Mouse (Mus musculus) liver, embryonic 12.5 days (tissue): ENCODE results near the gene Olfr877. TPM values are rescaled to one million over a fixed set of nuclear protein-coding genes. Genes with fewer than 3 reads are reported as not detected.

Source experiments
- ATAC-seq: fragments of 200-750 bp; cut with Nextera tagmentation; 2 replicates; pipeline ENCODE4 v1.8.0; 2017; ENCODE audit warnings: moderate number of reproducible peaks, mild to moderate bottlenecking, moderate library complexity
- H3K27ac ChIP-seq: fragments of 300-500 bp; sonication (generic); 2 replicates; pipeline ENCODE4 v1.5.1; 2016; ENCODE audit warnings: mild to moderate bottlenecking
- H3K27me3 ChIP-seq: fragments of 300-500 bp; sonication (generic); replicated peaks from 2 replicates; pipeline ENCODE4 v1.6.1; 2016; ENCODE audit warnings: mild to moderate bottlenecking, moderate library complexity
- H3K36me3 ChIP-seq: fragments of 300-500 bp; sonication (generic); 2 replicates; pipeline ENCODE4 v1.6.1; 2016; ENCODE audit warnings: mild to moderate bottlenecking, moderate library complexity
- H3K4me1 ChIP-seq: fragments of 300-500 bp; sonication (generic); 2 replicates; pipeline ENCODE4 v1.6.1; 2016
- H3K4me2 ChIP-seq: fragments of 300-500 bp; sonication (generic); 2 replicates; pipeline ENCODE4 v1.6.1; 2016; ENCODE audit warnings: mild to moderate bottlenecking, moderate library complexity
- H3K4me3 ChIP-seq: fragments of 300-500 bp; sonication (generic); 2 replicates; pipeline ENCODE4 v1.5.1; 2016; ENCODE audit warnings: mild to moderate bottlenecking, moderate library complexity
- H3K9ac ChIP-seq: fragments of 300-500 bp; sonication (generic); 2 replicates; pipeline ENCODE4 v1.6.1; 2016; ENCODE audit warnings: mild to moderate bottlenecking, moderate library complexity
- H3K9me3 ChIP-seq: fragments of 300-500 bp; sonication (generic); replicated peaks from 2 replicates; pipeline ENCODE4 v1.6.1; 2016; ENCODE audit warnings: mild to moderate bottlenecking, moderate library complexity
- WGBS: fragments of 180-500 bp; shearing (Covaris S2); methylation state at CpG from one replicate; pipeline ENCODE4 v1.1.7; 2016; ENCODE audit not compliant: insufficient replicate concordance; 5-methylcytosine and 5-hydroxymethylcytosine counted together
- polyA plus RNA-seq: library from polyadenylated mRNA; unstranded; fragments of >200 nt; fragmentation: Nextera tagmentation; extraction: Ambion mirVana; gene quantifications from 2 replicates; pipeline ENCODE4 v1.2.1, GENCODE M21; 2016

Gene Olfr877
- polyA plus RNA-seq, 1 experiment from 2014 or later, result not detected

DNA sequence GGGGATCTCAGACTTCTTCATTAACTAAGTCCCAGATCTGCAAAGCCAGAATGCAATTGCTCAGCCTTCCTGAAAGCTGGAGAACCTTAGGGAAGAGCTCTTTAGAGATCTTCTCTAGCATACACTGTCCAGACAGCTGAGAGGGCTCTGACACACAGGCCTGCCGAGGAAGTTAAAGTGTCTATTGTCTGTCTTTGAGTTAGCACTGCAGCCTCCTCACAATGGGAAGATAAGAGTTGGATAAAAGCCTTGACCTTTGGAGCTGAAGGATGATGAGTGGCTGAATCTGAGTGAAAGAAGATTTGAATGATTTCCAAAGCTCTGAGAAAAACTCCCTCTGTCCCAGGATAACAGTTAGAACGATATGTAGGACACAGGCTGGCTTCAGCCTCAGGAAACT is 42.6 kb downstream of the Olfr877 start, which contains the start of gene Olfr145:
TSS of gene Olfr145 (plus strand) at position 64 of the 400 bp plus-strand sequence.
- Histone ChIP-seq H3K27ac (no peak within 1 kb of the TSS), H3K36me3 (no peaks in the 10 kb centered on the region), H3K9ac (no peak within 1 kb of the TSS), H3K9me3 (no peaks in the 10 kb centered on the region), H3K27me3 (no peaks in the 10 kb centered on the region), H3K4me3 (no peak within 1 kb of the TSS), H3K4me2 (no peak within 1 kb of the TSS), H3K4me1 (no peaks in the 10 kb centered on the region)
- no peak for ATAC-seq
- WGBS, result 42% methylated on average over 2 of the region's 2 CpGs

DNA sequence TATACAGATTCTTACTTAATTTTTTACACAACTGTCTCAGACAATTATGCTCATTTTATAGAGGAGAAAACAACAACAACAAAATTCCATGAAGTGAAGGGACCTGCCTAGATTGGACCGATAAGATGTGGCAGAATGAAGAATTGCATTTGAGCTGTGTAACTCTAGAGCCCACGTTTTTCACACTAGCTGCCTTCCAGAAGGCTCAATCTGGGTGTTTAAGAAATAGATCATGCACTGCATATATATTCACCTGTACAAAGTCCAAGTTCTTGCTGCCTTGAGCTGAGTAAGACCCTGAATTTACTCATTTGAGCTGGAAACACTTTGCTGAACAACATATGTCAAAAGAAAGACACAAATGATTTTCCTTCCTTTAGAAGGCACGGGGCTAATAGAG is 51.5 kb downstream of the Olfr877 start:
- H3K27ac ChIP-seq, result no peak overlapping the region
- H3K4me2 ChIP-seq, result no peak overlapping the region
- no peaks in the 10 kb centered on the region for H3K9me3 ChIP-seq
- H3K9ac ChIP-seq, result no peak overlapping the region
- ATAC-seq, result no peak
- no peaks in the 10 kb centered on the region for H3K36me3 ChIP-seq
- H3K27me3 ChIP-seq, result no peaks in the 10 kb centered on the region
- 47% methylated on average over 3 of the region's 3 CpGs for WGBS
- no peaks in the 10 kb centered on the region for H3K4me1 ChIP-seq
- no peak overlapping the region for H3K4me3 ChIP-seq

Other genes with a start within 250 kb of the Olfr877 start
- 2.8 and 4.0 TPM in 2 replicates for gene Spa17, start 240.5 kb upstream of the Olfr877 start, polyA plus RNA-seq
- 80.0 and 80.6 TPM in 2 replicates for gene Tbrg1, start 197.0 kb upstream of the Olfr877 start, polyA plus RNA-seq
- gene Panx3, start 185.0 kb upstream of the Olfr877 start, polyA plus RNA-seq, result not detected in 2 replicates
- not detected in 2 replicates for gene Olfr160, start 138.0 kb upstream of the Olfr877 start, polyA plus RNA-seq
- not detected in 2 replicates for gene Olfr874, start 109.2 kb upstream of the Olfr877 start, polyA plus RNA-seq
- not detected in 2 replicates for gene Olfr875, start 82.4 kb upstream of the Olfr877 start, polyA plus RNA-seq
- gene Olfr876, start 51.2 kb upstream of the Olfr877 start, polyA plus RNA-seq, result not detected in 2 replicates
- not detected in 2 replicates for gene Olfr145, start 42.5 kb downstream of the Olfr877 start, polyA plus RNA-seq
- gene Olfr878, start 63.6 kb downstream of the Olfr877 start, polyA plus RNA-seq, result not detected in 2 replicates
- gene Olfr881, start 137.6 kb downstream of the Olfr877 start, polyA plus RNA-seq, result not detected in 2 replicates
- not detected in 2 replicates for gene Olfr883, start 171.5 kb downstream of the Olfr877 start, polyA plus RNA-seq
- not detected in 2 replicates for gene Olfr884, start 192.3 kb downstream of the Olfr877 start, polyA plus RNA-seq
- not detected in 2 replicates for gene Olfr885, start 207.1 kb downstream of the Olfr877 start, polyA plus RNA-seq
- not detected in 2 replicates for gene Olfr887, start 229.8 kb downstream of the Olfr877 start, polyA plus RNA-seq